Mouse (Mus musculus): Measurements from ENCODE around the gene Syn2.
"Not testable (repeated sequence)": the region's sequence is repeated elsewhere in the genome, so short reads cannot be mapped to it uniquely, and the experiment has no call there.

The Syn2 gene

GRCm38 (mm10) chr6:115178826-115179225 is 44.1 kb downstream of the Syn2 start:
- peak; percentile 41 for DNase-seq

DNA sequence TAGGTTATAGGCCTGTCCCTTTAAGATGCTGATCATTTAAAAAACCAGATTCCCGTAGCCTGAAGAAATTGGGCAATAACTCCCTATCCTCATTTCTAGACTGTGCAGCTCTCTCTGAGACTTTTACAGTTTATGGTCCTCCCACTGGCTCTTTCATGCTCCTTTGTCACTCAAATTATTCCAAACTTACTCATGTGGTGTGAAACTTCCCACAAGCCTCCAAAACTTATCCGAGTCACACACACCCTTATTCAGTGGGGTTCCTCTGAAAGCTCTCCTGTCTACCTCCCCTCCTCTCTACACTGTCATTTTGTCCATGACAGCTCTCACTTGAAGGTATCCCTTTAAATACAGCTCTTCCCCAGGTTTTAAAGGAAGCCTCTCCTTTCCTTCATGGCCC is 46.4 kb downstream of the Syn2 start:
- no peak for DNase-seq

GRCm38 (mm10) chr6:115191111-115191510 is 56.4 kb downstream of the Syn2 start:
- no peak for DNase-seq

DNA sequence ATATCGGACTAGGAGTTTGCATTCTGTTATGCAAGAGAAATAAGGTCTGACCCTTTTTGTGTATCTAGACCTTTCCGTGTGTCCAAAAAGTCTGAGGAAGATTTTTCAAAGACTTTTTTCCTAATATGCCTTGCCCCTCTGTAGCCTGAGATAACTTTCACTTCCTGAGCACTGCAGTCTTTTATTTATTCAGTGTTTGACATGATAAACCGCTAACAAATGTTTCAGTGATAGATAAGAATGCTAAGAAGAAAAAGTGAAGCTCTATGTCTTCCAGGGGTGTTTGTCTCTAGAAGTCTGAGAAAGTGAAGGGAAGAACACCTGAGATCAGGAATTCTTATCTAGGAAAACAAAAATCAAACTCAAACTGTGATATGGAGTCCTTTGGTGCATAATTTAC is 66.1 kb downstream of the Syn2 start:
- no peak for DNase-seq

GRCm38 (mm10) chr6:115203029-115203428 is 68.3 kb downstream of the Syn2 start:
- DNase-seq, result no peak

GRCm38 (mm10) chr6:115210187-115210586 is 75.5 kb downstream of the Syn2 start:
- DNase-seq, result no peak

DNA sequence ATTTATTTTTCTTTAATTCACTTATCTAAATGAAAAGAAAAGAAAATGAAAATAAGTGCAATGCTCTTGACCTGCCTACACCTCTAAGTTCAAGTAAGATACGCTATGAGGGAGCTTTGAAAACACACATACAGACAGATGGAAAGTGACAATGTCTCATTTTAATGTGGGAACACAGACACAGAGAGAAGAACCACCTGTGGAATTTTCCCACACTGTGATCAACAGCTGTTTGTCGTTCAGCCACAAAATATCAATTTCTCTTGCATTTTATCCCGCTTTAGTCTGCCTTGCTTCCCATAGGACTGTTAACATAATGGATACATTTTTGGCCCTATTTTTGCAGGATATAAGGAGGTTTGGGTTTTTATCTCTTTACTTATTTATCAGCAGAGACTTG is 76.1 kb downstream of the Syn2 start:
- no peak for DNase-seq

DNA sequence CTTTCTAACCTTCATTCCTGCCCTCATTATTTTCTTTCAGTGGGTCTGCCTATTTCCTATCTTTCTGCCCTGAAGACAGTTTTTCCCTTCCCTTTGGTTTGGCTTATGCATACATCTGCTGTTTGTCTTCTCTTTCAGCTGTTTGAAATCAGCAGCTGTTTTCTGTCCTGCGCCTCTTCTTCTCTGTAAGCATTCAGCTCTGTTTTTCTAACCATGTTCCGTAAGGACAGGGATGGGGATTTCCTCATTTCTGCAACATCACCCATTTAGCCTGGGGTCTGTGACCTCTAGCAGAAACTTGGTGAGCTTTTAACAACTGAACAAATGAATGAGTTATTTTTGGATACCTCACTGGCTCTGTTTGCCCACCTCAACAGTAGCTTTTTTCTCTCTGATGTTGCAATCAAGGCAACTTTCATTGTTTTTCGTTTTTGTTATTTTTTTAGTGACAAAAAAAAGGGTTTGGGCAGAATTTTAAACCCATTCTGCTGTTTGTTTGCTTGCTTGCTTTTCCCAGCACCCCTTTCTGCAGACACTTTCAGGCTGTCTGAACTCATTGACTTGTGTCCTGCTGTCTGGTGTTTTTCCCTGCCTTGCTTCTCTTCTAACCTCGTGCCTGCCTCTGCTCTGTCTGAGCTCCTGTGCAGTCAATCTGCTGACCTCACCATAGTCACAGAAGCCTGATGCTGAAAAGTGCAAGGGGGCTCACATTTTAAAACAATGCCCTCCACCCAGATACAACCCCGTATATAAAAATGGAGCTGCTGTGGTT is 77.6 kb downstream of the Syn2 start:
- DNase-seq, result peak; percentile 68

DNA sequence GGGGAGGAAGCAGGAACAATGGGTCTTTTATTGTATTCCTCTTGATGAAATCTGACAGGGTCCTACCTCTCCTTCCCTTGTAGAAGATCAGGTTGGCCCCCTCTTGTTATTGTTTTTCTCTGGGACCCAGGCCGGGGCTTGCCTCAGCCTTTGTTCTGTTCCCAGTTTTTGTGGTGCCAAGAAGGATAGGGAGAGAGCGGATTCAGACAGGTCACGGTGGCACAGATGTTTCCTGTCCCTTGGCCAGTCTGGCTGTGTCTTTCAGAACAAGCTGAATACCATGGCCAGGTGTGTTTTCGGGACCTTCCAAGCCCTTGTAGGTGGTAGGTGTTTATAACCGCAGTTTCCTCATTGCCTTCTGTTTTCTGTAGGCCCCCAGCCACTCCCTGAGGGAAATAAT is 78.4 kb downstream of the Syn2 start:
- no peak for DNase-seq

GRCm38 (mm10) chr6:115221215-115221641 is 86.5 kb downstream of the Syn2 start:
- DNase-seq, result no peak

DNA sequence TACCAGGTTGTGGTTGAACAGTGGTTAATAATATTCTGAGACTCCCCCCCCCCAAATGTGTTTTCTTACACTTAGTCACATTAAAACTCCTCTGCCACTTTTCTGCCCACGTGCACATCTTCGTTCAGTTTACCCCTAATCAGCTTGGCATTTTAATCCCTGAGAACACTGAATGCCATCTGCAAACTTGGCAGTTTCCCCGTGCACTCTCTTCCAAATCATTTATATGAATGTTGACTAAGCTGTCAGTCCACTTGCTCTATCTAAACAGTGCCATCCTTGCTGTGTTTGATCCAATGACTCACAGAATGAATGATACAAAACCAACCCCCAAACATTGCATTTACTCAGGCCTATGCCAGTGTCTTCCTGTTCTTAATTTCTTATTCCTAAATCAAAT is 90.8 kb downstream of the Syn2 start:
- DNase-seq, result no peak

DNA sequence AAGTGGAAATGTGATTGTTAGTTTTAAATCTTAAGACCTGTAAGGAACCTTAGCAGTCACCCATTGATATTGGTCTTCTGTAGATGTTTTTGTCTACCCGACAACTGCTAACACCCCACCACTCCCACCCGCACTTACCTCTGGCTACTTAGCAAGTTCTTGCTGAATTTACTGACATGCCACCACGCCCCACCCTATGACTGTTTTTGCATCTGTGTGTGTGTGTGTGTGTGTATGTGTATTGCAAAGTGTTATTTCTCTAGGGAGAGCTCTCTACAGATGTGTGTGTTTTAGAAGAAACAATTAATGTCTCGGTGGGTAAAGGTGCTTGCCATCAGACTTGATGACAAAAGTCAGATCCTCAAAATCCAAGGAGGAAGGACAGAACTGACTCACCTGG is 92.3 kb downstream of the Syn2 start, which contains the start of gene Gm17482:
Gene Gm17482 (plus strand): TSS at position 301 of the 400 bp plus-strand sequence.
- no peak for DNase-seq

GRCm38 (mm10) chr6:115227529-115227928 is 92.8 kb downstream of the Syn2 start:
- DNase-seq, result peak; percentile 92

DNA sequence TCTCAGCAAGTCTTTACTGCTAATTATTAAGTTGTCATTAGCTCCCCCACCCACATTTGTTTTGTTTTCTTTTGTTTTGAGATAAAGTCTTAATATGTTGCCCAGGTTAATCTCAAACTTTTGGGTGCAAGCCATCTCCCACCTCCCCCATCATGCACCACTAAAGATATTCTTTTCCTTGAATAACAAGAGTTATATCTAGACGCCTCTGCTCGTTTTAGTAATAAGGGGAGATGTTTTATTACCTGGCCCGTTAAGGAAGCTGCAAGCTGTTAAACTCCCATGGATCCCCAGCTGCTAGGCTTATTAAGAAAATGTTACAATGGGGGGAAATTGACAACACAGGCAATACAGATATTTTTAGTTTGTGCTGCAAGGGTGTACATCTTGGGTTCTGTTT is 95.9 kb downstream of the Syn2 start:
- no peak for DNase-seq

GRCm38 (mm10) chr6:115231836-115232235 is 97.1 kb downstream of the Syn2 start:
- no peak for DNase-seq

DNA sequence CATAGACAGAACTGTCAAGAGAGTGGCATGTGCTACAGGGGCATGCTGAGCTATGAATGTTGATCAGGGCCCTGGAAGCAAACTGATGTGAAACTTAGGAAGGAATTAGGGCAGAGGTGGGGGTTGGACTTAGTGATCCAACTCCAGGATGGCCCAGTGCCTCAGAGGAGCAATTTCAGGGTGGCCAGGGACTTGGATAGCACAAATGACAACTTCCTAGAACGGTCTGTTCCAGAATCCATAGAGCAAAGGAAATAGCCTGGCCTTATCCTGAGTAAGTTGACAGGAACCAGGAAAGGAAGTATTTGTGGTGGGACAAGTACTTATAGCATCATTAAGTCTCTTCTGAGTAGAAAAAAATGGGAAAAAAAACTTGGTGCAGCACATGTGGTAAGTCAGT is 97.9 kb downstream of the Syn2 start:
- DNase-seq, result no peak

GRCm38 (mm10) chr6:115238031-115239027 is 103.6 kb downstream of the Syn2 start:
- peak; percentile 44 for DNase-seq

DNA sequence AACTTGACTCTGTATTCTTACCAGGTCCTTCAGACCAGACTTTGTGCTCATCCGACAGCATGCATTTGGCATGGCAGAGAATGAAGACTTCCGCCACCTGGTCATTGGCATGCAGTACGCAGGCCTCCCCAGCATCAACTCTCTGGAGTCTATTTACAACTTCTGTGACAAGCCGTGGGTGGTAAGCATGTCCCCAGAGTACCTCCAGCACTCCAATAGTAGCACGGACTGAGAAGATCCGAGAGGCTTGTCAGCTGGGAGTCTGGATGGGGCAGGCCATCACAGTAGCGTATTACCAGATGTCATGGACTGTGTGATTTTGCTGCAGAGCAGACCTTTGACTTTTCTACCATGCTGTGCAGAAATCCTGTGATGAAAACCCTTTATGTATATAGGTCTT is 104.6 kb downstream of the Syn2 start:
- DNase-seq, result no peak

DNA sequence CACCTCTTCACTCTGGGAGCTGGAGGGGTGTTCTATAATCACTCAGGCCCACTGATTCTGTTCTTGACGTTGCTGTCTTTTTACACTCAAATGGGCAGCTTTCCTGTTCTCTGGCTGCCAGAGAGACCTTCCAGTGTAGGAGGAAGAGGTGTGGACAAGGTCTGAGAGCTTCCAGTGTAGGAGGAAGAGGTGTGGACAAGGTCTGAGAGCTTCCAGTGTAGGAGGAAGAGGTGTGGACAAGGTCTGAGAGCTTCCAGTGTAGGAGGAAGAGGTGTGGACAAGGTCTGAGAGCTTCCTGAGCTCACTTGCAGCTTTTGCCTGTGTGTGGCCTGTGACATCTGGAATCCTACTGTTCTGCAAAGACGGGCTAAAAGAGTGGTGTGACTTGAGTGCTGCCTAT is 105.7 kb downstream of the Syn2 start:
- DNase-seq, result not testable (repeated sequence)

- DNase-seq, result no peak
Measured at GRCm38 (mm10) chr6:115241131-115241699, 106.5 kb downstream of the Syn2 start.

GRCm38 (mm10) chr6:115241939-115242338 is 107.2 kb downstream of the Syn2 start:
- DNase-seq, result no peak

- DNase-seq, result no peak
Measured at GRCm38 (mm10) chr6:115244222-115244621, 109.5 kb downstream of the Syn2 start.

GRCm38 (mm10) chr6:115245500-115246058 is 110.9 kb downstream of the Syn2 start:
- no peak for DNase-seq
